Mouse (Mus musculus) liver, embryonic 14.5 days (tissue): Measurements from ENCODE around the gene Cct5.

ENCODE experiments used
- CTCF ChIP-seq: IDR thresholded peaks from 2 replicates; pipeline ENCODE4 v1.5.1; 2016; ENCODE audit warnings: antibody characterized with exemption, low read depth, control low read depth
- EP300 ChIP-seq: IDR thresholded peaks from 2 replicates; pipeline ENCODE4 v1.6.1; 2016; ENCODE audit warnings: antibody characterized with exemption, low read depth

- TF ChIP-seq CTCF (no peak), EP300 (no peak)
Measured at GRCm38 (mm10) chr15:31617261-31617660, 15.7 kb upstream of the Cct5 start.
